Mouse (Mus musculus) heart, embryonic 13.5 days (tissue): ENCODE data around the gene Zyx. TPM values are rescaled to one million over a fixed set of nuclear protein-coding genes. Genes with fewer than 3 reads are reported as not detected.

Source experiments
- ATAC-seq: fragments of 200-750 bp; cut with Nextera tagmentation; 2 replicates; pipeline ENCODE4 v1.8.0; 2017; ENCODE audit warnings: moderate TSS enrichment; ENCODE audit not compliant: insufficient number of reproducible peaks, low FRiP score, low TSS enrichment; ENCODE audit errors: extremely low read depth
- H3K27ac ChIP-seq: fragments of 300-500 bp; sonication (generic); replicated peaks from 2 replicates; pipeline ENCODE4 v1.5.1; 2015; ENCODE audit warnings: moderate library complexity, mild to moderate bottlenecking, inconsistent platforms
- H3K27me3 ChIP-seq: fragments of 300-500 bp; sonication (generic); replicated peaks from 2 replicates; pipeline ENCODE4 v1.6.1; 2015; ENCODE audit warnings: mild to moderate bottlenecking, inconsistent platforms
- H3K36me3 ChIP-seq: fragments of 300-500 bp; sonication (generic); 2 replicates; pipeline ENCODE4 v1.6.1; 2015; ENCODE audit warnings: mild to moderate bottlenecking, inconsistent platforms
- H3K4me1 ChIP-seq: fragments of 300-500 bp; sonication (generic); 2 replicates; pipeline ENCODE4 v1.6.1; 2015; ENCODE audit warnings: inconsistent platforms
- H3K4me2 ChIP-seq: fragments of 300-500 bp; sonication (generic); 2 replicates; pipeline ENCODE4 v1.6.1; 2015; ENCODE audit warnings: inconsistent platforms, mild to moderate bottlenecking, moderate library complexity
- H3K4me3 ChIP-seq: fragments of 300-500 bp; sonication (generic); 2 replicates; pipeline ENCODE4 v1.5.1; 2015; ENCODE audit warnings: moderate library complexity, mild to moderate bottlenecking, inconsistent platforms
- H3K9ac ChIP-seq: fragments of 300-500 bp; sonication (generic); 2 replicates; pipeline ENCODE4 v1.6.1; 2015; ENCODE audit warnings: inconsistent platforms, mild to moderate bottlenecking, moderate library complexity
- H3K9me3 ChIP-seq: fragments of 300-500 bp; sonication (generic); 2 replicates; pipeline ENCODE4 v1.6.1; 2016; ENCODE audit warnings: inconsistent platforms
- WGBS: fragments of 180-500 bp; shearing (Covaris S2); methylation state at CpG from one replicate; pipeline ENCODE4 v1.1.7; 2015; ENCODE audit warnings: mixed read lengths; 5-methylcytosine and 5-hydroxymethylcytosine counted together
- polyA plus RNA-seq: library from polyadenylated mRNA; unstranded; fragments of >200 nt; fragmentation: Nextera tagmentation; extraction: Ambion mirVana; gene quantifications from 2 replicates; pipeline ENCODE4 v1.2.1, GENCODE M21; 2015

Gene Zyx
- polyA plus RNA-seq, 1 experiment from 2014 or later: 173 TPM

DNA sequence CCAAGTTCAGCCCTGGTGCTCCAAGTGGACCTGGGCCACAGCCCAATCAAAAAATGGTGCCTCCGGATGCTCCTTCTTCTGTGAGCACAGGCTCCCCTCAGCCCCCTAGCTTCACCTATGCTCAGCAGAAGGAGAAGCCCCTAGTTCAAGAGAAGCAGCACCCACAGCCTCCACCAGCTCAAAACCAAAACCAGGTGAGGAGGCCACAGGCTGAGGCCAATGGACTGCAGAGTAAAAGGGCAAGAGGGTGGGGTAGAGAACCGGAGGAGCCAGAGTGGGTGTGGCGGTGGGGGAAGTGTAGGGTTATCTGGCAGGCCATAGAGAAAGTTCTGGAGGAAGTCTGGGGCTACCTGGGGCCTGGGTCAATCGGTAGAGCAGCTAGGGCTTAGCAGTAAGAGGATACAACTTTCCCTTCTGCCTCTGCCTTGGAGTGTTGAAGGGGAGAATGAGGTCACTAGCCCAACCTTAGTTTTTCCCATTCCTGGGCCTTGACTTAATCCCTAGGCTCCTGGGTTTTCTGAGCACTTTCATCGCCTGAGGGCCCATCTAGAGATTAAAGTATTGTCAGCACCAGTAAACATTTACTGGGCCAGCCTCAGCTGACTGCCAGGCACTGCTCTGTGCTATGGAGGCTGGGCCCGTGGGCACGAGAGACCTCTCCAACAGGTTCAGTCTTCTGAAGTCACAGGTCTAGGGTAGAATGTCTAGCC is 2.5 kb downstream of the Zyx start:
- ATAC-seq: no peak
- peaks cover 69% of the 10 kb centered on the region for H3K4me1 ChIP-seq
- 42% methylated on average over 7 of the region's 7 CpGs for WGBS
- peaks cover 55% of the 10 kb centered on the region for H3K36me3 ChIP-seq
- H3K4me3 ChIP-seq: peak overlapping the region; percentile 94
- H3K27ac ChIP-seq: peak overlapping the region; percentile 100
- H3K4me2 ChIP-seq: peak overlapping the region; percentile 98
- peak overlapping the region; percentile 100 for H3K9ac ChIP-seq
- no peaks in the 10 kb centered on the region for H3K27me3 ChIP-seq
- no peaks in the 10 kb centered on the region for H3K9me3 ChIP-seq

DNA sequence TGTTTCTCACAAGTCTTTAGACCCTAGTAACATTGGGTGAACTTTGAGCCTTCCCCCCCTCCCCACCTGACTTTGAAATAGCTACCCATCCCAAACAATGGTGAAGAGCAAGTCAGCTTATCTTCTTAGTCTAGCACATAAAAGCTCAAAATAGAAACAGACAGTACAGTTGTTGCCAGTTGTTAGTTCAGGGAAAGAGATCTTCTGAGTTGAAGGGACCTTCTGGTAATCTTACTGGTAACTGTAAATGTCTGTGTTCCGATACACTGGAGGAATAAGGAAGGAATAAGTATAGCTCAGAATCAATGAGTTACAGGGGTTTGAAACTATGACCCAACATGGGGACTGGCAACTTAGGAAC is 3.0 kb downstream of the Zyx start:
- H3K36me3 ChIP-seq: peaks cover 60% of the 10 kb centered on the region
- peak overlapping the region; percentile 94 for H3K4me3 ChIP-seq
- H3K27ac ChIP-seq: peak overlapping the region; percentile 100
- H3K27me3 ChIP-seq: no peaks in the 10 kb centered on the region
- peak overlapping the region; percentile 98 for H3K4me2 ChIP-seq
- WGBS: 61% methylated on average over 1 of the region's 1 CpGs
- H3K4me1 ChIP-seq: peaks cover 75% of the 10 kb centered on the region
- H3K9ac ChIP-seq: peak overlapping the region; percentile 100
- no peak for ATAC-seq
- H3K9me3 ChIP-seq: no peaks in the 10 kb centered on the region

DNA sequence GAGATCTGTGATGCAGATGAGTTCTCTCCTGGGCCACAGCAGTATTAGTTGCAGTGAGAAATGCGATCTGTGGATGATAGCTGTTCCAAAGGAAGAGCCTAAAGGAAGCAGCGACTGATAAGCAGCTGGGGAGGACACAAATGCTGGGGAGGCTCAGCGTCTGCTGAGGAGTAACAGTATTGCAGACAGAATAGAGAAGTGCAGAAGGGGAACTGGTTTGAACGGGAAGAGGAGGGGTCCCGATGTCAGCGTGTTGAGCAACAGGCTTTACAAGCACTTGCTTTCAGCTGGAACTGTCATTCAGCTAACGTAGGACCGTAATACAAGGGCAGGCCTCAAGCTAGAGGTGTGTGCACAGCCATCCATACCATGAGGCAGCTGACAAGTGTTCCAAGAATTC is 3.8 kb downstream of the Zyx start:
- Histone ChIP-seq H3K4me1 (peaks cover 81% of the 10 kb centered on the region), H3K27ac (peak overlapping the region; percentile 100), H3K4me2 (peak overlapping the region; percentile 98), H3K9ac (peak overlapping the region; percentile 100), H3K4me3 (peak overlapping the region; percentile 94), H3K27me3 (no peaks in the 10 kb centered on the region), H3K9me3 (no peaks in the 10 kb centered on the region), H3K36me3 (peaks cover 67% of the 10 kb centered on the region)
- no peak for ATAC-seq
- WGBS: 23% methylated on average over 8 of the region's 8 CpGs

DNA sequence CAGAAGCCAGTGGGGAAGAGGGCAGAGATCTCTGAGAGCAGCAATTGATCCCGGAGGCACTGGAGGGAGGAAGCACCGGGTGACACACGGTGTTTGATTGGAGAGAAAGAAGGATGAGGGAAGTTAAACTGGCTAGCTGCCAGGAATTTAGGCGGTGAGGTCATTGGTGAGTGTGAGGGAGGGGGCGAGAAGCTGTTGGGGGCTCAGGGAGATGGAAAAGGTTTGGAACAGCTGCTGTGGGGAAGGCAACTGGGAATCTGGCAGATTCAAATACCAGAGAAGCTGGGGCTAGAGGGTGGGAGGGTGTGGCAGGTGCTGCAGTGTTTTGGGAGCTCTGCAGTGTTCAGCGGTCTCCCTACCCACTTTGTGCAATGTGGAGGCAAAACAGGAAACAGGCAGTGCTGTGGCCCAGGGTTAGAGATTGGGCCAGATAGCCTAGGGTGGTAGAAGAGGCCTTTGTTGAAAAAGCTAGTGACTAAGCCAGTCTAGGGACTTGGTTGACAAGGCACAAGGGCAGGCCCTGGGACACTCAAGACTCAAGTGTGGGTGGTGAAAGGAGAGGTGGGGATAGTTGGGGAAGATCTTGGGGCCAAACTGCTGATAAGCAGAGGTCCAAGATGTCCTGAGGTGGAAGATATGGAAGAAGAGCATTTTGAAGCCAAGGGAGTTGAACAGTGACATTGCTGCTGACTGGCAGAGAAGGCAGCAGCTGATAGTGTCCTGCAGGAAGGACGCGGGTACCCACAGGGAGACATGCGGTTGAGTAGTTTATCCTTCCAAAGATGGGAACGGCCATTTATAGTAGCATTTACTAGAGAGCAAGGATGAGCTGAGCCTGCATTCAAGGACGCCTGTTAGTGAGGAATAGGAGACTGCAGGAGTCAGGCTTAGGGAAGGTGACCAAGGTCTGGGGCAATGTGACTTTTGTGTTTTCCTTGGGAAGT is 4.9 kb downstream of the Zyx start:
- Histone ChIP-seq H3K27ac (peak overlapping the region; percentile 100), H3K9me3 (no peaks in the 10 kb centered on the region), H3K36me3 (peaks cover 79% of the 10 kb centered on the region), H3K4me2 (peak overlapping the region; percentile 98), H3K9ac (peak overlapping the region; percentile 100), H3K4me3 (peak overlapping the region; percentile 94), H3K4me1 (peaks cover 86% of the 10 kb centered on the region), H3K27me3 (no peaks in the 10 kb centered on the region)
- WGBS: 15% methylated on average over 11 of the region's 11 CpGs
- ATAC-seq: no peak

DNA sequence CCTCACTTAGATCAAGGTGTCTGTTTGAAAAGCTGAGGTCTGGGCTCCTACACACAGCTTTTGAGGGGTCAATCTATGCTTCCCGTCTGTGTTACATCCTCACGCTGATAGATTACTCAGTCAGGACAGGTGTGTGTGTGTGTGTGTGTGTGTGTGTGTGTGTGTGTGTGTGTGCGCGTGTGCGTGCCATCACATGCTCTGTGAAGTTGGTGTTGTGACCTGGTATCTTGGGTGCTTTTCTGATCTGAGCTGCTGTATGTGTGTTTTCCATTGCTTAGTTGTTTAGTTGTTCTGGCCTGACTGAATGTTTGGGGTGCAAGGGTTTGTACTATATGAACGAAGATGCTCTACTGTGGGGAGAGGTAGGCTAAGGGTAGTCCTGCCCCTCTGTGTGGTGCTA is 5.9 kb downstream of the Zyx start:
- H3K36me3 ChIP-seq: peaks cover 89% of the 10 kb centered on the region
- H3K4me3 ChIP-seq: peak overlapping the region; percentile 94
- H3K27me3 ChIP-seq: no peaks in the 10 kb centered on the region
- peak overlapping the region; percentile 98 for H3K4me2 ChIP-seq
- H3K9ac ChIP-seq: peak overlapping the region; percentile 100
- WGBS: 88% methylated on average over 6 of the region's 6 CpGs
- peak overlapping the region; percentile 100; the same call in 1 of the 2 replicates for H3K27ac ChIP-seq
- no peak for ATAC-seq
- no peaks in the 10 kb centered on the region for H3K9me3 ChIP-seq
- peaks cover 96% of the 10 kb centered on the region for H3K4me1 ChIP-seq

DNA sequence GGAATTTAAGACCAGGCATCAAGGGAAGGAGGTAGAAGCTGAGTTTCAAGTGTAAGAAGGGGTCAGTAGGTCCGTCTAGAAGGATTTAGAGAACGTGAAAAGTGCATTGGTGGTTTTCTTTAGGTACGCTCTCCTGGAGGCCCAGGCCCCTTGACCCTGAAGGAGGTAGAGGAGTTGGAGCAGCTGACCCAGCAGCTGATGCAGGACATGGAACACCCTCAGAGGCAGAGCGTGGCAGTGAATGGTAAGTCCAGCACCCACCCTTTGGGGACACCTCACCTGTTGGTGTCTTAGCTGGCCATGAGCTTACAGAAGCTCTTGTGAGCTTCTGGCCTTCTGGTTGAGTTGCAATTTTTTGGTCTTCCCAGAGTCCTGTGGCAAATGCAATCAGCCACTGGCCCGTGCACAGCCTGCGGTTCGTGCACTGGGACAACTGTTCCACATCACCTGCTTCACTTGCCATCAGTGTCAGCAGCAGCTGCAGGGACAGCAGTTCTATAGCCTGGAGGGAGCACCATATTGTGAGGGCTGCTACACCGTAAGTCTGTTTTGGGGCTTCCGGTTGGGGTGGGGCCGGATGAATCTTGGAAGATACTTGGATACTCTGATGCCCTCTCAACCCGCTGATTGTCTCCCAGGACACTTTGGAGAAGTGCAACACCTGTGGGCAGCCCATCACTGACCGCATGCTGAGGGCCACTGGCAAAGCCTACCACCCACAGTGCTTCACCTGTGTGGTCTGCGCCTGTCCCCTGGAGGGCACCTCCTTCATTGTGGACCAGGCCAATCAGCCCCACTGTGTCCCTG is 6.6 kb downstream of the Zyx start:
- H3K27me3 ChIP-seq: no peaks in the 10 kb centered on the region
- no peak for ATAC-seq
- H3K9ac ChIP-seq: peak overlapping the region; percentile 100; the same call in 1 of the 2 replicates
- 89% methylated on average over 13 of the region's 13 CpGs for whole genome bisulfite sequencing
- peak overlapping the region; percentile 100; the same call in 1 of the 2 replicates for H3K27ac ChIP-seq
- peaks cover 94% of the 10 kb centered on the region for H3K36me3 ChIP-seq
- H3K4me1 ChIP-seq: peaks cover 100% of the 10 kb centered on the region
- no peak overlapping the region for H3K4me3 ChIP-seq
- H3K9me3 ChIP-seq: no peaks in the 10 kb centered on the region
- peak overlapping the region; percentile 98 for H3K4me2 ChIP-seq

DNA sequence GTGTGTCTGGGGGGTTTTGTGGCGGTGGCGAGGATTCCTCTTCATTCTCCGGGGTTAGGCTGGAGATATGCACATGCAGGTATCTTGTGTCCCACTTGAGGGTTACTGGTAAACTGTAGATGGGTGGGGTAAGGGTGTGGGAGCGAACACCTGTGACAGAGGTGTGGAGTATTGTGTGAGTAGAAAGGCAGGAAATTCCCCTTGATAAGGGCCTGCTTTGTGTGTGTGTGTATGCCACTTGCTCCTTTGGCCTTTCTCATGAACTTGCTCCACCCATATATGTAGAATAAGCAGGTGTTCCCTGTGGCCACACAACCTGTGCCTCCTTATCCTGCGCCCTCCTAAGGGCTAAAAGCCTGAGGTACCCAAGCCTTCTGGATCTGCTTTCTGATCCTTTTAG is 7.5 kb downstream of the Zyx start:
- Histone ChIP-seq H3K4me3 (no peak overlapping the region), H3K27ac (peak overlapping the region; percentile 55; the same call in 1 of the 2 replicates), H3K9me3 (no peaks in the 10 kb centered on the region), H3K4me1 (peaks cover 100% of the 10 kb centered on the region), H3K27me3 (no peaks in the 10 kb centered on the region), H3K36me3 (peaks cover 92% of the 10 kb centered on the region), H3K9ac (peak overlapping the region; percentile 62; the same call in 1 of the 2 replicates), H3K4me2 (no peak overlapping the region)
- no peak for ATAC-seq
- 88% methylated on average over 5 of the region's 5 CpGs for WGBS

DNA sequence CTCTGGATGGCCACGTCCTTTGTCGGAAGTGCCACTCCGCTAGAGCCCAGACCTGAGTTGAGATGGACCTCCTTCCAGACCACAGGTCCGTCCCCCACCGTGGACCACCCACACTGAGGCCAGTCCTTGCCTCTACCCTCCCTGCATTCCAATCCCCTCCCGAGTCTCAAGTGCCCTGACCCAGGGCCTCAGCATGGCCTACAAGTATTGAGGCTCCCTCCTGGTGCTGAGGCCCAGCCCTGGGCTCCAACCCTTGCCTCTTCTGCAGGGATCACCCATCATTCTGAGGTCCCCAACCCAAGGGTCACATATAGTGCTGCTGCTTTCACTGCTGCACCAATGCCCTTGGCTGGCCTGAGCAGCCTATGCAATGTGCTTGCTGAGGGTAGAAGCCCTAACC is 8.5 kb downstream of the Zyx start:
- Histone ChIP-seq H3K4me1 (peaks cover 100% of the 10 kb centered on the region), H3K9ac (peak overlapping the region; percentile 62; the same call in 1 of the 2 replicates), H3K27me3 (no peaks in the 10 kb centered on the region), H3K4me3 (no peak overlapping the region), H3K36me3 (peaks cover 82% of the 10 kb centered on the region), H3K27ac (peak overlapping the region; percentile 55), H3K9me3 (no peaks in the 10 kb centered on the region), H3K4me2 (no peak overlapping the region)
- WGBS: 51% methylated on average over 6 of the region's 6 CpGs
- ATAC-seq: no peak

DNA sequence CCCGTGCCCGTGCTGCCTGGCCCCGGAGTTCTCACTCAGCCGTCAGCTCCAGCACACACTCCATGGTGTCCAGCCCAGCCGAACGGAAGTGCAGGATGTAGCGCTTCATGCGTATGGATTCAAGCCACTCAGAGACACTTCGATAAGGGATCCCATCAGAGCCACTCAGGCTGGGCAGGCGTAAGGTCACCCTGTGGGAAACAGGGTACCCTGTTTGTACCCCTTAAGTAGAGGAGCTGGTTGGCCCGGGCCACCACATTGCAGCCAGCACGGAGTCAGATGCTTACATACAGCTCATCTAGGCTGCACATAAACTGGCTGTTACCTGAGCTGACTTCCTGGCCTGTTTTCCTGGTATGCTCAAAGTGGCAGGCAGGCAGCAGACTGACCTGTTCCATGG is 9.5 kb downstream of the Zyx start:
- H3K9ac ChIP-seq: peak overlapping the region; percentile 52
- H3K27ac ChIP-seq: peak overlapping the region; percentile 93
- peaks cover 100% of the 10 kb centered on the region for H3K4me1 ChIP-seq

DNA sequence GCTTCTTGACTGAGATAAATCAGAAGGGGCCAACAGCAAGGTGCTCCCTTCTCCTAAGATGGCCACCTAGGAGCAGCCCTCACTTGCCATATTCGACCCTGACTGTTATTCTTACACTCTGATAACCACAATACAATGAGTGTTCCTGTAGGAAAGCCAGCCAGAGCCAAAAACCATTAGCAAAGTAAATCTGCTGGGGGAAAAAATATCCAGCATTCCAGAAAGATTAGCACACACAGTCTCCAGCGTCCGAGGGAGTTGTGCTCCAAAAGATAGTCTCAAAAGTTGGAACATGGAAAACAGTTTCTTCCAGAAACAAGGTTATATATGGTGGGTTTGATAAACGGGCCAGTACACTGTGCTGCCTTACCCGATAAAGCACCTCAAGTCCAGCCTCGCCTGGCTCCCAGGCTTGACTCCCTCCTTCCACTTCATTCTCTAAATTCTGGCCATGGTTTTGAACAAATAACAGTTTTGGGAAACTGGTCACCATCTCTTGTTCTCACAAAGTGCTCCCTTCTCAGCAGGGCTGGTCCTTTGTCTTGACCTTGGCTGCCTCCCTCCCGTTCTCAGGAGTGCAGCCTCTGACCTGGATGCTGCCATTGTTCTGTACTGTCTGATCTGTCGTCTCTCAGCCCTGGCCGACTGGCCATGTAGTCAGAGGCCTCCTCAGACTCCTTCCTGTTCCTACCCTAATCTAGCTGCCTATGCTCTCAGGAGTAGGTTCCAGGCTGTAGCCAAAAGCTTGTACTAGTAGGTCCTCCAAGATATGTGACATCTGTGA is 10.1 kb downstream of the Zyx start:
- H3K4me1 ChIP-seq: peaks cover 96% of the 10 kb centered on the region

More for the DNA sequence above, 9.5 kb downstream of the Zyx start:
- 69% methylated on average over 12 of the region's 12 CpGs for WGBS
- Histone ChIP-seq H3K27me3 (no peaks in the 10 kb centered on the region), H3K9me3 (no peaks in the 10 kb centered on the region), H3K4me3 (no peak overlapping the region), H3K36me3 (peaks cover 75% of the 10 kb centered on the region), H3K4me2 (peak overlapping the region; percentile 9; the same call in 1 of the 2 replicates)
- no peak for ATAC-seq

More for the DNA sequence above, 10.1 kb downstream of the Zyx start:
- Histone ChIP-seq H3K4me2 (peak overlapping the region; percentile 9; the same call in 1 of the 2 replicates), H3K36me3 (peaks cover 74% of the 10 kb centered on the region), H3K4me3 (no peak overlapping the region), H3K27ac (peak overlapping the region; percentile 93), H3K9ac (peak overlapping the region; percentile 33; the same call in 1 of the 2 replicates), H3K27me3 (no peaks in the 10 kb centered on the region), H3K9me3 (no peaks in the 10 kb centered on the region)
- ATAC-seq: no peak
- WGBS: 30% methylated on average over 9 of the region's 9 CpGs
